Mouse (Mus musculus) liver, embryonic 12.5 days (tissue): Measurements from ENCODE around the gene Rbfox3. TPM values are rescaled to one million over a fixed set of nuclear protein-coding genes. Genes with fewer than 3 reads are reported as not detected.

Source experiments
- ATAC-seq: fragments of 200-750 bp; cut with Nextera tagmentation; 2 replicates; pipeline ENCODE4 v1.8.0; 2017; ENCODE audit warnings: moderate number of reproducible peaks, mild to moderate bottlenecking, moderate library complexity
- H3K27ac ChIP-seq: fragments of 300-500 bp; sonication (generic); 2 replicates; pipeline ENCODE4 v1.5.1; 2016; ENCODE audit warnings: mild to moderate bottlenecking
- H3K27me3 ChIP-seq: fragments of 300-500 bp; sonication (generic); replicated peaks from 2 replicates; pipeline ENCODE4 v1.6.1; 2016; ENCODE audit warnings: mild to moderate bottlenecking, moderate library complexity
- H3K36me3 ChIP-seq: fragments of 300-500 bp; sonication (generic); 2 replicates; pipeline ENCODE4 v1.6.1; 2016; ENCODE audit warnings: mild to moderate bottlenecking, moderate library complexity
- H3K4me1 ChIP-seq: fragments of 300-500 bp; sonication (generic); 2 replicates; pipeline ENCODE4 v1.6.1; 2016
- H3K4me2 ChIP-seq: fragments of 300-500 bp; sonication (generic); 2 replicates; pipeline ENCODE4 v1.6.1; 2016; ENCODE audit warnings: mild to moderate bottlenecking, moderate library complexity
- H3K4me3 ChIP-seq: fragments of 300-500 bp; sonication (generic); 2 replicates; pipeline ENCODE4 v1.5.1; 2016; ENCODE audit warnings: mild to moderate bottlenecking, moderate library complexity
- H3K9ac ChIP-seq: fragments of 300-500 bp; sonication (generic); 2 replicates; pipeline ENCODE4 v1.6.1; 2016; ENCODE audit warnings: mild to moderate bottlenecking, moderate library complexity
- H3K9me3 ChIP-seq: fragments of 300-500 bp; sonication (generic); replicated peaks from 2 replicates; pipeline ENCODE4 v1.6.1; 2016; ENCODE audit warnings: mild to moderate bottlenecking, moderate library complexity
- WGBS: fragments of 180-500 bp; shearing (Covaris S2); methylation state at CpG from one replicate; pipeline ENCODE4 v1.1.7; 2016; ENCODE audit not compliant: insufficient replicate concordance; 5-methylcytosine and 5-hydroxymethylcytosine counted together
- polyA plus RNA-seq: library from polyadenylated mRNA; unstranded; fragments of >200 nt; fragmentation: Nextera tagmentation; extraction: Ambion mirVana; gene quantifications from 2 replicates; pipeline ENCODE4 v1.2.1, GENCODE M21; 2016

Rbfox3 gene
- polyA plus RNA-seq, 1 experiment from 2014 or later, result 0.46 TPM

DNA sequence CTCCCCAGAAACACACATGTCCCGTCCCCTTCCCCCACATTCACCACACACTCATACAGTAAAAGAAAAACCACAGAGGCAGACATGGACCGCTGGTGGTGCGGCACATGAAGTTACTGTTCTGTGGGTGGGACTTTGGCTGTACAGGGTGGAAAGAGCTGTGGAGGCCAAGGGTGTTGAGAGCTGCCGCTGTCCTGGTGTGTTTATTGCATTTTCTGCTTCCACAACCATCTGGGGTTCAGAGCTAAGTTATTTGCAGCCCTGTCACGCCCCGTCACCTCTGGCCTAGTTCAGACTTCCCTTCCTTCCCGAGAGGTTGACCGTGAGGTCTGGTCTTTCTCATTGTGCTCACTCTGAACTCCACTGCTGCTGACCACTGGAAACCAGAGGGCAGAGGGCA lies 452.3 kb downstream of the Rbfox3 start:
- WGBS, result 22% methylated on average over 8 of the region's 8 CpGs
- H3K27me3 ChIP-seq, result 0 out of 2 replicates have a peak, but pooled peaks cover 9% of the 10 kb centered on the region
- ATAC-seq, result peak; percentile 60
- H3K4me1 ChIP-seq, result peaks cover 8% of the 10 kb centered on the region
- H3K36me3 ChIP-seq, result no peaks in the 10 kb centered on the region
- peak overlapping the region; percentile 49 for H3K27ac ChIP-seq
- no peak overlapping the region for H3K9ac ChIP-seq
- 0 out of 2 replicates have a peak, but pooled peaks cover 4% of the 10 kb centered on the region for H3K9me3 ChIP-seq
- H3K4me3 ChIP-seq, result no peak overlapping the region
- peak overlapping the region; percentile 24; the same call in 1 of the 2 replicates for H3K4me2 ChIP-seq

DNA sequence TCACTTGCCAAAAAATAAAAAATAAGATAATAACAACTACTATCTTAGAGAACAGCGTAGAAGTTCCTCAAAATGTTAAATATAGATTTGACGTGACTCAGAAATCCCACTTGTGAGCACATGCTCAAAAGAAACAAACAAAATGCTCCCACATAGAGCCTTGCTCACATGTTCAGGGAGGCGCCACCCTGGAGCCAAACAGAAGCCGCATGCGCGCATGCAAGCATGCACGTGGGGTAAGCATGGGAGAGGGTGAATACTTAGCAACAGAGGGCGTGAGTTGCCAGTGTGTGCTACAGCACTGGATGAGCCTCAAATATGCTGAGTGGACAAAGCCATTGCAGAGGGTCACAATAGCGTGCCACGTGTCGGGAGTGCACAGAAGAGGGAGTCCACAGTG lies 454.5 kb downstream of the Rbfox3 start:
- no peak overlapping the region for H3K27ac ChIP-seq
- no peak overlapping the region for H3K4me2 ChIP-seq
- no peaks in the 10 kb centered on the region for H3K36me3 ChIP-seq
- no peak overlapping the region for H3K9ac ChIP-seq
- 59% methylated on average over 11 of the region's 11 CpGs for WGBS
- 0 out of 2 replicates have a peak, but pooled peaks cover 4% of the 10 kb centered on the region for H3K9me3 ChIP-seq
- no peak overlapping the region for H3K4me3 ChIP-seq
- H3K27me3 ChIP-seq, result 0 out of 2 replicates have a peak, but pooled peaks cover 9% of the 10 kb centered on the region
- peaks cover 8% of the 10 kb centered on the region for H3K4me1 ChIP-seq
- no peak for ATAC-seq

DNA sequence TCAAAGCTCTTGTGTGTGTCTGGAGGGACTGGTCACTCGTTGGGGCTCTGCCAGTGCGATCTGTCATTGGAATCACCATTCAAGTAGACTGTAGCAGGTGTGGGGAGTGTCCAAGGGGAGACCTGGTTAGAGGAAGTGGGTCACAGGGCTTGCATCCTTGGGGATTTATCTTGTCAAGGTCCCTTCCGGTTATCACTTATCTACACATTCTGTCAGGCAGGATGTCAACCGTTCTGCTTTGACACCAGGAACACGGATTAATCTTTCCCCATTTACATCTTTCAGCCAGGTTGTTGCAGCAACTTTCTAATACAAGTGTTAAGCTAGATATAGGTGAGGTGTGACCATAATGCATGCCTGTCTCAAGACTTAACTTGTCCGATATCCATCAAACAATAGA lies 455.6 kb downstream of the Rbfox3 start:
- WGBS, result 52% methylated on average over 6 of the region's 6 CpGs
- Histone ChIP-seq H3K9me3 (0 out of 2 replicates have a peak, but pooled peaks cover 4% of the 10 kb centered on the region), H3K9ac (no peak overlapping the region), H3K4me2 (no peak overlapping the region), H3K27ac (no peak overlapping the region), H3K4me3 (no peak overlapping the region), H3K36me3 (no peaks in the 10 kb centered on the region), H3K4me1 (peaks cover 8% of the 10 kb centered on the region), H3K27me3 (0 out of 2 replicates have a peak, but pooled peaks cover 9% of the 10 kb centered on the region)
- ATAC-seq, result no peak

DNA sequence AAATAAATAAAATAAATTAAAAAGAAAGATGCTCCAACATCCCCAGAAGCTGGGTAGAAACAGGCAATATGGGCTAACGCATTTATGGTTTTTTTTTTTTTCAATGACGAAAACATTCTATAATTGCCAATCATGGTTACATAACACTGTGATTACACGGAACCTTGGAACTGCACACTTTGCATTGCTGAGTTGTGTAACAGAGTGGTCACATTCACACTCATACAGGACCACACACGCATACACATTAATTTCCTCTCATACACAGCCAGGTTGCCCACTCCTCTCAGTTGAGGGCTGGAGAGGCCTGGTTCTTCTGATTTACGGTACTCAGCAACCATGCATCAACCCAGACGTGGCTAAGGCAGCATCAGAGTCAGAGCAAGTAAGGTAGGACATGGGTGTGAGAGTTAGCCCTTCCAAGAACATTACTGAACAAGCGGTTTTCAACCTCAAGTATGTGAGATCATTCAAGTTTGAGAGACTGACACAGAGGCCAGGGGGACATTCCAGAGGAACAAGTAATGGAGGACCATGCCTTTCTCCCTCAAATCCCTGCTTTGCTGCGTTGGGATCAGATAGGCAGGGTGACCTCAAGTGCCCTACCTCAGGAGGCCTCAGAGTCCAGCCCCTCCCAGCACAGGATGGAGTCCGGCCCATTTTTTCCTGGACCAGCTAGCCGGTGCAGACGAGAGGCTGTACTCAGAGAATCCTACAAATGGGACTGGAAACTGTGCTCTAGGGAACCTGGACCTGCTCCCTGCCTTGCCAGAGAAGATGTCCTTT lies 457.3 kb downstream of the Rbfox3 start:
- Histone ChIP-seq H3K36me3 (no peaks in the 10 kb centered on the region), H3K27ac (no peak overlapping the region), H3K4me2 (no peak overlapping the region), H3K4me3 (no peak overlapping the region), H3K27me3 (peaks cover 9% of the 10 kb centered on the region; the same call in 1 of the 2 replicates), H3K9me3 (no peaks in the 10 kb centered on the region), H3K4me1 (0 out of 2 replicates have a peak, but pooled peaks cover 3% of the 10 kb centered on the region), H3K9ac (no peak overlapping the region)
- ATAC-seq, result no peak
- 75% methylated on average over 11 of the region's 11 CpGs for WGBS

DNA sequence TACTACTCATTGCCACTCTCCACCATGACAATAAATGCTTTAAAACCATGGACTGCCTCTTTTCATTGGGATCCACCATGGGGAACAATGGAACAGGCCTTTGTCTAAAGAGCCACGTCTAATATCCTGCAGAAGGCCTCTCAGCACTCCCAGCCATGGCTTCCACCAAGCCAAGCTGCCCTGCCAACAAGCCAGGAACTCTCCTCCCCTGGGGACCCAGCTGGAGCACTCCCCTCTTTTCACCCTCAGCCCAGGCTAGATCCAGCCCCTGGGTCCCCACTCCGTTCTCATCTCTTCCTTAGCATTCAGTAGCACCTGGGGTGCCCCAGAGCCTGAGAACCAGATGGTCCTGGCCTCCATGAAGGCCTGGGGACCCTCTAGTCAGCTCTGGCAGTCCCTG lies 458.4 kb downstream of the Rbfox3 start:
- Histone ChIP-seq H3K4me3 (no peak overlapping the region), H3K9ac (no peak overlapping the region), H3K27me3 (peaks cover 9% of the 10 kb centered on the region; the same call in 1 of the 2 replicates), H3K9me3 (no peaks in the 10 kb centered on the region), H3K4me1 (0 out of 2 replicates have a peak, but pooled peaks cover 2% of the 10 kb centered on the region), H3K27ac (no peak overlapping the region), H3K36me3 (no peaks in the 10 kb centered on the region), H3K4me2 (no peak overlapping the region)
- ATAC-seq, result no peak
- WGBS, result 59% methylated on average over 2 of the region's 2 CpGs

DNA sequence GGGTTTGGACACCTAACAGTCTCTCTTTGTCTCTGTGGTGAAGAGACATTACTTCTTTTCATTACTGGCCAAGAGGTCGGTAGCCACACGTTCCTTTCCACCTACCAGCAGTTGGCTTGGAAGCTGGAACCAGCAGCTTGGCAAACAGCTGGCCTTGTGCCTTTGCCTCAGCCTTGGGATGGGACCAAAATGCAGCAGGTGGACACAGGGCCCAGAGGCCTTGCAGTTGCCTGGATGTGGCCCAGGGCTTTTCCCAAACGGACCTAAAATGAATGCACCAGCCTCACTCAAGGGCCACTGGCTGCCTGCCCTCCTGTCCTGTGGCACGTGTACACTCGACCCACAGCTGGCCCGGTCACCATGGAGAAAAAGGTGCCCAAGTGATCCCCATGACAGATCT lies 460.2 kb downstream of the Rbfox3 start:
- ATAC-seq, result no peak
- Histone ChIP-seq H3K9me3 (no peaks in the 10 kb centered on the region), H3K27me3 (peaks cover 9% of the 10 kb centered on the region; the same call in 1 of the 2 replicates), H3K36me3 (no peaks in the 10 kb centered on the region), H3K27ac (no peak overlapping the region), H3K4me3 (no peak overlapping the region), H3K4me2 (no peak overlapping the region), H3K4me1 (no peaks in the 10 kb centered on the region), H3K9ac (no peak overlapping the region)
- WGBS, result 68% methylated on average over 6 of the region's 6 CpGs

DNA sequence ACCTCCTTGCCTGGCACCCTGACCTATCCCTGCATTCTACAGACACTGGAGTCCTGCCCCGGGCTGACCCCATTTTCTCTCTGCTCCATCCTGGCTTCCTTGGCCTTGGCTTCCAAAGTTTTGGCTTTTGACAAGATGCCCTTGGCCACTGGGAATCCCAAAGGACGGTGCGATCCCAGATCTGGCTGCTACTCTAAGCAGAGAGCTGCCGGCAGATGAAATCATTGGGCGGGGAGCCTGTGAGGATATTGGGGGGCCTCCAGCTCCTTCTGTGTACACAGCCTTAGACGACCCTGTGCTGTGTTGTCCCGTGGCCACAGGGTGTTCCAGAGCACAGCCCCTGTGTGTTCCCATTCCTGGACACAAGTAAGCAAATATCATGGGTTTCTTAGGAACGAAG lies 463.0 kb downstream of the Rbfox3 start:
- H3K4me2 ChIP-seq, result no peak overlapping the region
- no peak overlapping the region for H3K9ac ChIP-seq
- no peak for ATAC-seq
- 78% methylated on average over 8 of the region's 8 CpGs for whole genome bisulfite sequencing
- no peaks in the 10 kb centered on the region for H3K36me3 ChIP-seq
- H3K4me3 ChIP-seq, result no peak overlapping the region
- no peaks in the 10 kb centered on the region for H3K9me3 ChIP-seq
- no peak overlapping the region for H3K27ac ChIP-seq
- no peaks in the 10 kb centered on the region for H3K4me1 ChIP-seq
- H3K27me3 ChIP-seq, result peaks cover 17% of the 10 kb centered on the region

DNA sequence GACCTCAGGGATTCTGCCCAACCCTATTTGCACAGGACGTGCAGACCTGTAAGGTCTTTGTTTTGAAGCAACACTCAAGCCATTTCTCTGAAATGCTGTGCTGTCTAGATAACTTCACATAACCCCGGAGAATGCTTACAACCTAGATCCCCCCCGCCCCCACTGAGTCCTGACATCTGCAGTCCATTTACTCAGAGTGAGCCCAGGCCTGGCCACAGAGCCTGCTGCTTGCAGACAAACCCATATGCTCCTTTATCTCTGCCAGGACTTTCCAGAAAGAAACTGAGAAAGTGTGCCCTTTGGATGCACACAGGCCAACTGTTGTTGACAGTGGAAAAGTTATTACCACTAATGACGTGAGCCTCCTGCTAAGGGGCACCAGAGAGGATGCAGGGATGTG lies 464.1 kb downstream of the Rbfox3 start:
- ATAC-seq, result no peak

DNA sequence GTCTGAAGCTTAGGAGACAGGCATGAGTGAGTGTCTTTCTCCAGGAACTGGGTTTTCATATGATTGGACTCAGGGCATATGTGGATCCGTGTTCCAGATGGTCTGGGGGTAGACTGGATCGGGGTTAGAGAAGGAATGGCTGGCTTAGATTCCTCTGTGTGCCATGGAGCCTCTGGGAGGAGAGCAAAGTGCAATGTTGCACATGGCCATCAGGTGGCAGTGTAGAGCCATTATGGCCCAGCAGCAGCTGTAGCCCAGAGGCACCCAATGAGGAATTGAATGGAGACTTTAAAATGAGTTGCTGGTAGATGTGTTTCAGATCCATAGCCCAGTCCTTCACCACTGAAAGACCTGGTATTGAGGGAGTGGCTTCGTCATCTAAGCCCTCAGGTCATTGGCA lies 465.6 kb downstream of the Rbfox3 start:
- H3K4me2 ChIP-seq, result no peak overlapping the region
- H3K4me1 ChIP-seq, result 0 out of 2 replicates have a peak, but pooled peaks cover 4% of the 10 kb centered on the region
- H3K9me3 ChIP-seq, result no peaks in the 10 kb centered on the region
- no peak overlapping the region for H3K4me3 ChIP-seq
- H3K27ac ChIP-seq, result no peak overlapping the region
- ATAC-seq, result peak; percentile 64; the same call in 1 of the 2 replicates
- 7% methylated on average over 3 of the region's 3 CpGs for WGBS
- no peaks in the 10 kb centered on the region for H3K36me3 ChIP-seq
- no peak overlapping the region for H3K9ac ChIP-seq
- H3K27me3 ChIP-seq, result peaks cover 18% of the 10 kb centered on the region

More for the DNA sequence above, 464.1 kb downstream of the Rbfox3 start:
- H3K4me3 ChIP-seq, result no peak overlapping the region
- H3K36me3 ChIP-seq, result no peaks in the 10 kb centered on the region
- H3K4me2 ChIP-seq, result no peak overlapping the region
- 50% methylated on average over 4 of the region's 4 CpGs for WGBS
- H3K27me3 ChIP-seq, result peaks cover 18% of the 10 kb centered on the region
- no peaks in the 10 kb centered on the region for H3K9me3 ChIP-seq
- no peak overlapping the region for H3K27ac ChIP-seq
- no peak overlapping the region for H3K9ac ChIP-seq
- H3K4me1 ChIP-seq, result 0 out of 2 replicates have a peak, but pooled peaks cover 4% of the 10 kb centered on the region

DNA sequence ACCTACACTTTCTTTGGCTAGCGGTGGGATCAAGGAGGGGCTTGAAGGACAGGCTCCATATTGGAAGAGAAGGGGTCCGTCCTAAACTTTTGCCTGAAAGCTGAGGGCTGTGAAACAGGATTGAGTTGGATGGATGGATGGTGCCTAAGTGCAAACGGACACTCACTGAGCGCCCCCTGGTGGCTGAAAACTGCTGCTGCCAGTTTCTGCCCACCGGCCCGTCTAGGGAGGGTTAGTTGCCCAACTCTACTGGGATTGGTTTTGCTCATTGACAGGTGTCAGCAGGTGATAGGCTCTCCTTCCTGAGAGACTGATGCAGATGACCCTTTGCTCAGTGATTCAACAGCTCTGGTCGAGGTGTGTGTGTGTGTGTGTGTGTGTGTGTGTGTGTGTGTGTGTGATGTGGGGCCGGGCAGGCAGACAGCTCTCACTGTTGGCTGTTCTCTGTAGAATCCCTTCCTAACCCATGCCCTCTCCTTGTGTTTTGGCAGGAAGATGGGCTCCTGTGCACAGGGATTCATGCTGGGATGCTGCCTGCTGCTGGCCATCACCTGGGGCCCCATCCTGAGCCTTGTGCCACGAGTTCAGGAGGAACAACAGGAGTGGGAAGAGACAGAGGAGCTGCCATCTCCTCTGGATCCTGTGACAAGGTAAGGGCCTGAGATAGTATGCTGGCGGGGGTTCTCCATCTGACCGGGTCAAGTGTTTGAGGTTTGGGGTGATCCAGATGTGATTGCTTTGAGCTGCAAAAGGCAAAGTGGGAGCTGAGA lies 468.0 kb downstream of the Rbfox3 start:
- no peak overlapping the region for H3K4me2 ChIP-seq
- no peaks in the 10 kb centered on the region for H3K9me3 ChIP-seq
- no peak overlapping the region for H3K4me3 ChIP-seq
- no peaks in the 10 kb centered on the region for H3K36me3 ChIP-seq
- no peak overlapping the region for H3K9ac ChIP-seq
- 26% methylated on average over 11 of the region's 11 CpGs for whole genome bisulfite sequencing
- H3K4me1 ChIP-seq, result peaks cover 12% of the 10 kb centered on the region; the same call in 1 of the 2 replicates
- peaks cover 18% of the 10 kb centered on the region for H3K27me3 ChIP-seq
- no peak overlapping the region for H3K27ac ChIP-seq
- 0 out of 2 replicates have a peak, but pooled peaks have one; percentile 24 for ATAC-seq

DNA sequence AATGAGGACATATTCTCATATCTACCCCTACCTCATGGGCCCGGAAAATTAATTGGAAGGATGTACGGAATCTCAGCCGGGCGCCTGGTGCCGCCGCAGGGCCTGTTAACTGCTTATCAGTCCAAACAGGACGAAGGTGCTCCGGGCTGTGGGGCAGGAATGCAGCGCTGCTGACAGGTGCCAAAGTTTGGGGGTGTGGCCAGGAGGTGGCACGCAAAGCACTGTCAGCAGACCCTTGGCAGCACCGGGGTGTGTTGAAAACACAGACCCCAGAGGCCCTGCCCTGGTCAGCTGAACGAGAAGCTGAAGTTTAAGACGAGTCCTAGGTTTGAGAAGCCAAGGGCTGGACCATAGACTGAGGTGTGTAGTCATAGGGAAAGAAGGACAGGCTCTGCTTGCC lies 468.7 kb downstream of the Rbfox3 start:
- no peak for ATAC-seq
- 68% methylated on average over 13 of the region's 13 CpGs for WGBS

More for the DNA sequence above, 468.7 kb downstream of the Rbfox3 start:
- Histone ChIP-seq H3K36me3 (no peaks in the 10 kb centered on the region), H3K27me3 (peaks cover 18% of the 10 kb centered on the region), H3K4me2 (no peak overlapping the region), H3K4me1 (peaks cover 13% of the 10 kb centered on the region; the same call in 1 of the 2 replicates), H3K9me3 (no peaks in the 10 kb centered on the region), H3K27ac (no peak overlapping the region), H3K4me3 (no peak overlapping the region), H3K9ac (no peak overlapping the region)
